Mouse (Mus musculus) 3134 (cell line): Measurements from ENCODE around the gene Cux1.

Source experiments
- DNase-seq: peaks from one replicate; pipeline ENCODE4 v3.0.0-alpha.2; 2011; ENCODE audit warnings: low spot score; ENCODE audit not compliant: insufficient read length; ENCODE audit errors: extremely low read depth

Gene Cux1

GRCm38 (mm10) chr5:136334051-136334450 is 233.2 kb downstream of the Cux1 start:
- DNase-seq, result no peak

GRCm38 (mm10) chr5:136332786-136333462 is 234.4 kb downstream of the Cux1 start:
- DNase-seq, result no peak

GRCm38 (mm10) chr5:136327736-136328135 is 239.6 kb downstream of the Cux1 start:
- no peak for DNase-seq

GRCm38 (mm10) chr5:136326626-136327025 is 240.7 kb downstream of the Cux1 start:
- DNase-seq, result no peak

GRCm38 (mm10) chr5:136324506-136324905 is 242.8 kb downstream of the Cux1 start:
- DNase-seq, result no peak

- no peak for DNase-seq
Observed at GRCm38 (mm10) chr5:136321378-136321777, 245.9 kb downstream of the Cux1 start.

GRCm38 (mm10) chr5:136312566-136312965 is 254.7 kb downstream of the Cux1 start:
- DNase-seq, result no peak

- no peak for DNase-seq
Observed at GRCm38 (mm10) chr5:136312166-136312565, 255.1 kb downstream of the Cux1 start.

- DNase-seq, result no peak
Observed at GRCm38 (mm10) chr5:136306254-136306653, 261.0 kb downstream of the Cux1 start.

GRCm38 (mm10) chr5:136303409-136303983 is 263.8 kb downstream of the Cux1 start:
- DNase-seq, result no peak

- DNase-seq, result no peak
Observed at GRCm38 (mm10) chr5:136300880-136301279, 266.4 kb downstream of the Cux1 start.

GRCm38 (mm10) chr5:136297691-136298090 is 269.6 kb downstream of the Cux1 start:
- no peak for DNase-seq

GRCm38 (mm10) chr5:136296911-136297310 is 270.4 kb downstream of the Cux1 start:
- DNase-seq, result no peak

GRCm38 (mm10) chr5:136292971-136293418 is 274.3 kb downstream of the Cux1 start:
- DNase-seq, result no peak

GRCm38 (mm10) chr5:136292361-136292760 is 274.9 kb downstream of the Cux1 start:
- no peak for DNase-seq

GRCm38 (mm10) chr5:136291562-136291961 is 275.7 kb downstream of the Cux1 start:
- no peak for DNase-seq

- DNase-seq, result no peak
Observed at GRCm38 (mm10) chr5:136289776-136290175, 277.5 kb downstream of the Cux1 start.

GRCm38 (mm10) chr5:136288351-136289081 is 278.8 kb downstream of the Cux1 start:
- no peak for DNase-seq

GRCm38 (mm10) chr5:136286566-136286965 is 280.7 kb downstream of the Cux1 start:
- no peak for DNase-seq

- DNase-seq, result no peak
Observed at GRCm38 (mm10) chr5:136285106-136285505, 282.2 kb downstream of the Cux1 start.

- no peak for DNase-seq
Observed at GRCm38 (mm10) chr5:136281351-136281750, 285.9 kb downstream of the Cux1 start.

GRCm38 (mm10) chr5:136274739-136275138 is 292.6 kb downstream of the Cux1 start:
- no peak for DNase-seq
